Mouse (Mus musculus): ENCODE measurements at regions not wholly inside any gene's neighbourhood (a gene's known extent, or its start where the extent isn't known, plus 50 kb on each side); places are given as distances from the start of the nearest gene placed in this dataset.

GRCm38 (mm10) chr14:58816540-58816876 is 326.2 kb downstream of the 1700129C05Rik start:
- TF ChIP-seq BHLHE40 (IDR thresholded peaks at IDR 0.05; ENCODE audit: low read depth, low read length), result no peak
- no peak overlapping the region for H3K4me3 ChIP-seq (replicated peaks in 1 of 3; ENCODE audit: low read depth in 2 of 3, low read length in 2 of 3, poor library complexity in 1 of 3)
- in situ Hi-C loops (cut with MboI; ENCODE audit: low pct_ligation_motif_present, low pct_unique_long_range_greater_than_20kb, low sequenced_read_pairs), result no loop called here
- dilution Hi-C loops (cut with MboI; ENCODE audit: extremely low pct_ligation_motif_present, extremely low pct_unique_long_range_greater_than_20kb, low sequenced_read_pairs), result no loop called here
- H3K9ac ChIP-seq (ENCODE audit: insufficient read depth, low read depth), result no peak overlapping the region
- no peaks in the 10 kb centered on the region for H3K9me3 ChIP-seq (replicated peaks; ENCODE audit: low read length)
- H3K27ac ChIP-seq (ENCODE audit: insufficient read depth, low read depth), result no peak overlapping the region
- H3K4me2 ChIP-seq (ENCODE audit: insufficient read depth, low read depth, poor library complexity, severe bottlenecking), result no peak overlapping the region
- H3K36me3 ChIP-seq (replicated peaks in 1 of 2; ENCODE audit: control insufficient read depth in 1 of 2, insufficient read depth in 1 of 2, low read length in 1 of 2), result no peaks in the 10 kb centered on the region
- no peaks in the 10 kb centered on the region for H3K27me3 ChIP-seq (replicated peaks)
- DNase-seq (ENCODE audit: extremely low read depth), result no peak
- H3K4me1 ChIP-seq (ENCODE audit: control insufficient read depth in 1 of 2, insufficient read depth in 2 of 2), result peaks cover 9 to 24% of the 10 kb centered on the region in 2 experiments
- H3K79me2 ChIP-seq (replicated peaks; ENCODE audit: control insufficient read depth, extremely low read depth, insufficient read depth, poor library complexity, severe bottlenecking), result no peaks in the 10 kb centered on the region

GRCm38 (mm10) chr14:58815616-58816539 is 326.8 kb downstream of the 1700129C05Rik start:
- Histone ChIP-seq H3K4me3 (replicated peaks in 1 of 3; ENCODE audit: low read depth in 2 of 3, low read length in 2 of 3, poor library complexity in 1 of 3) (no peak overlapping the region), H3K9ac (ENCODE audit: insufficient read depth, low read depth) (no peak overlapping the region), H3K36me3 (replicated peaks in 1 of 2; ENCODE audit: control insufficient read depth in 1 of 2, insufficient read depth in 1 of 2, low read length in 1 of 2) (no peaks in the 10 kb centered on the region), H3K27me3 (replicated peaks) (no peaks in the 10 kb centered on the region), H3K4me1 (ENCODE audit: control insufficient read depth in 1 of 2, insufficient read depth in 2 of 2) (peaks cover 9 to 24% of the 10 kb centered on the region in 2 experiments), H3K9me3 (replicated peaks; ENCODE audit: low read length) (no peaks in the 10 kb centered on the region), H3K79me2 (replicated peaks; ENCODE audit: control insufficient read depth, extremely low read depth, insufficient read depth, poor library complexity, severe bottlenecking) (no peaks in the 10 kb centered on the region), H3K27ac (ENCODE audit: insufficient read depth, low read depth) (no peak overlapping the region), H3K4me2 (ENCODE audit: insufficient read depth, low read depth, poor library complexity, severe bottlenecking) (no peak overlapping the region)
- TF ChIP-seq BHLHE40 (IDR thresholded peaks at IDR 0.05; ENCODE audit: low read depth, low read length), result no peak
- TF ChIP-seq JUND (conservative IDR thresholded peaks at IDR 0.05; ENCODE audit: low read depth, low read length), result no peak
- peak; percentile 11 for TF ChIP-seq RAD21 (IDR thresholded peaks at IDR 0.05; ENCODE audit: low read depth, low read length)
- peak; percentile 24 for TF ChIP-seq SMC3 (IDR thresholded peaks at IDR 0.05; ENCODE audit: low read depth, low read length)
- TF ChIP-seq HCFC1 (IDR thresholded peaks at IDR 0.05; ENCODE audit: low read depth, low read length), result no peak
- TF ChIP-seq USF1 (IDR thresholded peaks at IDR 0.05; ENCODE audit: low read depth, low read length), result no peak
- dilution Hi-C loops (cut with MboI; ENCODE audit: extremely low pct_ligation_motif_present, extremely low pct_unique_long_range_greater_than_20kb, low sequenced_read_pairs), result no loop called here
- DNase-seq (ENCODE audit: extremely low read depth), result no peak
- in situ Hi-C loops (cut with MboI; ENCODE audit: low pct_ligation_motif_present, low pct_unique_long_range_greater_than_20kb, low sequenced_read_pairs), result no loop called here

- in situ Hi-C loops (cut with MboI; ENCODE audit: low pct_ligation_motif_present, low pct_unique_long_range_greater_than_20kb, low sequenced_read_pairs), result no loop called here
- Histone ChIP-seq H3K9ac (ENCODE audit: insufficient read depth, low read depth) (no peak overlapping the region), H3K4me3 (replicated peaks in 1 of 3; ENCODE audit: low read depth in 2 of 3, low read length in 2 of 3, poor library complexity in 1 of 3) (no peak overlapping the region), H3K4me2 (ENCODE audit: insufficient read depth, low read depth, poor library complexity, severe bottlenecking) (no peak overlapping the region), H3K27ac (ENCODE audit: insufficient read depth, low read depth) (no peak overlapping the region), H3K4me1 (ENCODE audit: control insufficient read depth in 1 of 2, insufficient read depth in 2 of 2) (peaks cover 2 to 8% of the 10 kb centered on the region in 2 experiments; a peak in 2 of 4 replicates), H3K36me3 (replicated peaks in 1 of 2; ENCODE audit: control insufficient read depth in 1 of 2, insufficient read depth in 1 of 2, low read length in 1 of 2) (no peaks in the 10 kb centered on the region), H3K27me3 (replicated peaks) (no peaks in the 10 kb centered on the region), H3K9me3 (replicated peaks; ENCODE audit: low read length) (no peaks in the 10 kb centered on the region), H3K79me2 (replicated peaks; ENCODE audit: control insufficient read depth, extremely low read depth, insufficient read depth, poor library complexity, severe bottlenecking) (no peaks in the 10 kb centered on the region)
- DNase-seq (ENCODE audit: extremely low read depth), result no peak
- dilution Hi-C loops (cut with MboI; ENCODE audit: extremely low pct_ligation_motif_present, extremely low pct_unique_long_range_greater_than_20kb, low sequenced_read_pairs), result no loop called here
- TF ChIP-seq NRF1 (IDR thresholded peaks at IDR 0.05; ENCODE audit: low read depth, low read length), result no peak
- no peak for TF ChIP-seq BHLHE40 (IDR thresholded peaks at IDR 0.05; ENCODE audit: low read depth, low read length)
- TF ChIP-seq CHD2 (IDR thresholded peaks at IDR 0.05; ENCODE audit: low read length), result no peak
- no peak for TF ChIP-seq EP300 (IDR thresholded peaks at IDR 0.05; ENCODE audit: low read length)
Observed at GRCm38 (mm10) chr14:58812585-58812984, 330.1 kb downstream of the 1700129C05Rik start.

Data from CH12.LX (cell line).